Mouse (Mus musculus) hindbrain, embryonic 12.5 days (tissue): Measurements from ENCODE around the gene Srp14. TPM values are rescaled to one million over a fixed set of nuclear protein-coding genes. Genes with fewer than 3 reads are reported as not detected.

Experiments used
- ATAC-seq: fragments of 200-750 bp; cut with Nextera tagmentation; 2 replicates; pipeline ENCODE4 v1.8.0; 2017; ENCODE audit warnings: moderate TSS enrichment; ENCODE audit not compliant: low FRiP score
- H3K27ac ChIP-seq: fragments of 300-500 bp; sonication (generic); 2 replicates; pipeline ENCODE4 v1.5.1; 2016; ENCODE audit warnings: mild to moderate bottlenecking
- H3K27me3 ChIP-seq: fragments of 300-500 bp; sonication (generic); 2 replicates; pipeline ENCODE4 v1.6.1; 2016; ENCODE audit warnings: mild to moderate bottlenecking
- H3K36me3 ChIP-seq: fragments of 300-500 bp; sonication (generic); 2 replicates; pipeline ENCODE4 v1.6.1; 2016; ENCODE audit warnings: mild to moderate bottlenecking
- H3K4me1 ChIP-seq: fragments of 300-500 bp; sonication (generic); 2 replicates; pipeline ENCODE4 v1.6.1; 2016
- H3K4me2 ChIP-seq: fragments of 300-500 bp; sonication (generic); replicated peaks from 2 replicates; pipeline ENCODE4 v1.6.1; 2016; ENCODE audit warnings: mild to moderate bottlenecking
- H3K4me3 ChIP-seq: fragments of 300-500 bp; sonication (generic); 2 replicates; pipeline ENCODE4 v1.5.1; 2016; ENCODE audit warnings: mild to moderate bottlenecking
- H3K9ac ChIP-seq: fragments of 300-500 bp; sonication (generic); 2 replicates; pipeline ENCODE4 v1.6.1; 2016; ENCODE audit warnings: mild to moderate bottlenecking, moderate library complexity
- H3K9me3 ChIP-seq: fragments of 300-500 bp; sonication (generic); replicated peaks from 2 replicates; pipeline ENCODE4 v1.6.1; 2016; ENCODE audit warnings: mild to moderate bottlenecking
- WGBS: fragments of 180-500 bp; shearing (Covaris S2); methylation state at CpG from one replicate; pipeline ENCODE4 v1.1.7; 2016; 5-methylcytosine and 5-hydroxymethylcytosine counted together
- polyA plus RNA-seq: library from polyadenylated mRNA; unstranded; fragments of >200 nt; fragmentation: Nextera tagmentation; extraction: Ambion mirVana; gene quantifications from 2 replicates; pipeline ENCODE4 v1.2.1, GENCODE M21; 2016

Srp14 gene
- polyA plus RNA-seq, 1 experiment from 2014 or later = 288 TPM

DNA sequence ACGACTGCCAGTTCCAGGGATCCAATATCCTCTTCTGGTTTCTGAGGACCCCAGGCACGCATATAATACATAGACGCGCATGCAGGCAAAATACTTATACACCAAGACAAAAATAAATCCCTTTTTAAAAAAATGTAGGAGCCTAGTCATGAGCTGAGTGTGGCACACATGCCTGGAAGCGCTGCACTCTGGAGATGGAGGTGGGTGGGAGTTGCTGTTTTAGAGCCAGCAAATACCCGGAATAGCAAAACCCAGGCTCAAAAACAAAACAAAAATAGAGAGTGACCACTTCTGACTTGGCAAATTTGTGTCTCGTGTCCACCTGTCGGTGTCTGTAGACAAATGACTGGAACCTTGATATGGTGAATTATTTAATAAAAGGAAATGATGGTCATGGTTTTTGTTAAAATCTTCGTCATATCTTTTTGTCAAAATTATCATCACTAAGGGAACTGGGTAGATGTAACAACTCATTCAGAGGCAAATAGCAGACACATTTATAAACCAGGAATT is 4.9 kb upstream of the Srp14 start:
- Histone ChIP-seq H3K9ac (no peak overlapping the region), H3K27ac (no peak overlapping the region), H3K36me3 (no peaks in the 10 kb centered on the region), H3K27me3 (no peaks in the 10 kb centered on the region), H3K4me2 (no peak overlapping the region), H3K4me1 (no peaks in the 10 kb centered on the region), H3K9me3 (no peaks in the 10 kb centered on the region), H3K4me3 (no peak overlapping the region)
- ATAC-seq = no peak
- WGBS = 86% methylated on average over 9 of the region's 9 CpGs

DNA sequence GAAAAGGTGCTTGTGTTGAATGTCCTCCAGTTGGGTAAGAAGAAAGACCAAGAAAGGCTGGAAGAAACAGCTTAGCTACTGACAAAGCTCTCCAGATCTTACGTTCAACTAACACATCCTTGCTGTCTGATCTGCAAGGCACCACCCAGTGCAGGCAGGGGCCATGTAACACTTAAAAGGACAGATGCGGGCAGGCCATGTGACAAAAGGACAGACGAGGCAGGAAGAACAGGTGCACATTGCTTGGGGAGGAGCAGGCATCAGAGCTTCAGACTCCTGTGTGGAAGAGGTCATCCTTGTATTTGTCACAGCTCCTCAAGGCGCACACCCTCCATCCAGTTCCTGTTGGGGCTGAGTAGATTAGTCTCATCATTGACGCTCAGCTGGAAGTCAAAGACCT is 3.5 kb upstream of the Srp14 start:
- WGBS = 78% methylated on average over 5 of the region's 5 CpGs
- ATAC-seq = no peak
- H3K27me3 ChIP-seq = no peaks in the 10 kb centered on the region

DNA sequence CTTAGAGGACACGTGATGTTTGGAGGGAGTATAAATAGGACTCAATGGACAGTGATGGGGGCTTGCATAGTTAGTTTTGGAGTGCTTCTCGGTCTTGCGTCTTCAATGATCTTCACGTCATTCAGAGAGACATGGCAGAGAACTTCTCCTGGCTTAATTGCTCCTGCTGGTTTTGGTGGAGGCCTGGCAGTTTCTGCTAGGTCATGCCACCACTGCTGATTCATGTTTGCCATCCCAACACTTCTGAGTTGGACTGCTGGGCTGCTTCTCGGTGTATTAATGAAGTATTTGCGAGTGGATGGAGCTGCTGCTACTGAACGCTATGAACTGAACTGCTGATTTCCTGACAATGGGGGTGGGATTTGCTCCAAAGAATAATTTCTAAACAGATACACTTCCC is 1.4 kb upstream of the Srp14 start:
- Histone ChIP-seq H3K9ac (no peak overlapping the region), H3K27me3 (no peaks in the 10 kb centered on the region), H3K36me3 (peaks cover 12% of the 10 kb centered on the region), H3K4me1 (peaks cover 13% of the 10 kb centered on the region), H3K9me3 (no peaks in the 10 kb centered on the region), H3K4me2 (no peak overlapping the region), H3K4me3 (no peak overlapping the region), H3K27ac (no peak overlapping the region)
- 90% methylated on average over 7 of the region's 7 CpGs for WGBS
- no peak for ATAC-seq

More for the DNA sequence above, 3.5 kb upstream of the Srp14 start:
- Histone ChIP-seq H3K9me3 (no peaks in the 10 kb centered on the region), H3K4me1 (peaks cover 7% of the 10 kb centered on the region), H3K9ac (no peak overlapping the region), H3K36me3 (no peaks in the 10 kb centered on the region), H3K4me3 (no peak overlapping the region), H3K27ac (no peak overlapping the region), H3K4me2 (no peak overlapping the region)

DNA sequence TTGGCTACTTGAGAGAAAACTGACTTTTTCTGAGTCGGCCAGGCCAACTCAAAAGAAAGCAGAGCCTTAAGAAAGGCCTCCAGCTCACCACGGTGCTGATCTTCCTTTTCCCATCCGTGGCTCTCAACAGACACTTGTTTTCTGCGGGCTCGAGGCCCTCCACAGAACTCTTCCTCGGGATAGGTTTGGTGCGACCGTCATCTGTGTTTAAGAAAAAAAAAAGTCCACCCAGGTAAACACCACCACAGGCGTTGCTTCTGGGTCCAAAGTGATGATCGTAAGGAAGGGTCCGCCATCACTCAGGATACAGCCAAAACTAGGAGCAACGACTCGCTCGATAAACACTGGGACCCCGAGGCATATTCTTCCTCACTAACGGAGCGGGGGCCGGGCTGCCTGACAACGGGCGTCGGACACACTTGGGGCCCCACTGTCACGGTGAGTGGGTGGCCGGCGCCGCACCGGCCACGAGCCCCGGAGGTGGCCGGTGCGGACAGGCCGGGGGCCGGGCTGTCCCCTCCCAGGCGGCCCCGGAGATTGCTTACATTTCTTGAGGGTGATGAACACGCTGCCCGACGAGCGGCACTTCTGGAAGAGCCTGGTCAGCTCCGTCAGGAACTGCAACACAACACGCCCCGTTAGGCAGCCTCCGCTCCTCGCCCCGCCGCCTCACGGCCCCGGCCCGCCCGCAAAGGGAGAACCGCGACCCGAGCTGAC is 520 bp downstream of the Srp14 start:
- ATAC-seq = no peak
- Histone ChIP-seq H3K9me3 (no peaks in the 10 kb centered on the region), H3K9ac (peak overlapping the region; percentile 93), H3K36me3 (peaks cover 30% of the 10 kb centered on the region), H3K4me3 (peak overlapping the region; percentile 94), H3K4me1 (peaks cover 13% of the 10 kb centered on the region), H3K27ac (peak overlapping the region; percentile 80), H3K27me3 (no peaks in the 10 kb centered on the region), H3K4me2 (peak overlapping the region; percentile 84)
- WGBS = 3% methylated on average over 51 of the region's 52 CpGs

DNA sequence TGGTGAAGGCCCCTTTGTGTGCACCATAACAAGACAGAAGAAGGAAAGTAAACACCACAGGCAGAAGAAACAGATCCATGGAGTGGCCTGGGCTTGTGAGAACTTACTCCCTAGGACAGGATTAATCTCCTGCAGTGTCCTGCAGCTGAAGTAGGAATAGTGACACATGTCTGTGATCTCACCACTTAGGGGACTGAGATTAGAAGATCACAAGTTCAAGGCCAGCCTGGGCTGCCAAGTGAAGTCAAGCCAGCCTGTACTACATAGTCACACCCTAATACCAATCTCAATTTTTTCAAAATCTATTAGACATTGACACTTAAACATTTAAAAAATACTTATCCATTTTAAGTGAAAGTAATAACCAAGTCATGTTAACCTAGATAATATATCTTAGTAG is 11.2 kb downstream of the Srp14 start:
- peaks cover 82% of the 10 kb centered on the region for H3K36me3 ChIP-seq
- H3K4me1 ChIP-seq = no peaks in the 10 kb centered on the region
- no peak overlapping the region for H3K27ac ChIP-seq
- ATAC-seq = no peak
- no peak overlapping the region for H3K9ac ChIP-seq
- no peak overlapping the region for H3K4me2 ChIP-seq
- H3K4me3 ChIP-seq = no peak overlapping the region
- no peaks in the 10 kb centered on the region for H3K9me3 ChIP-seq
- no peaks in the 10 kb centered on the region for H3K27me3 ChIP-seq

DNA sequence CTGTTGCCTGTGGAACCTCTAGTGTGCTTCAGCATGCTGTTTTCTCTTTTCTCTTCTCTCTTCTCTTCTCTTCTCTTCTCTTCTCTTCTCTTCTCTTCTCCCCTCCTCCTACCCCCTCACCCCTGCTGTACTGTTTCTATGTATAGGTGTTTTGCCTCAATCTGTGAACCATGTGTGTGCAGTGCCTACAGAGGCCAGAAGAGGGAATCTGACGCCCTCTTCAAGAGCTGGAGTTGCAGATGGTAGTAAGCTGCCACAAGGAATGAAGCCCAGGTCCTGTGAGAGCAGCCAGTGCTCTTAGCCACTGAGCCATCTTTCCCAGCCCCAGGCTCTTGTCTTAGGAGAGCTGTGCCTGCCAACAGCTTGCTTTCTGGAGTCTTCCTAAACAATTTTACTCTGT is 12.9 kb downstream of the Srp14 start:
- Histone ChIP-seq H3K9ac (no peak overlapping the region), H3K36me3 (peaks cover 82% of the 10 kb centered on the region), H3K27ac (no peak overlapping the region), H3K27me3 (no peaks in the 10 kb centered on the region), H3K4me2 (no peak overlapping the region), H3K9me3 (no peaks in the 10 kb centered on the region), H3K4me1 (0 out of 2 replicates have a peak, but pooled peaks cover 3% of the 10 kb centered on the region), H3K4me3 (no peak overlapping the region)
- ATAC-seq = no peak
- WGBS = 67% methylated on average over 1 of the region's 1 CpGs

GRCm38 (mm10) chr2:118465894-118466293 is 13.6 kb downstream of the Srp14 start:
- Histone ChIP-seq H3K4me3 (no peak overlapping the region), H3K27ac (no peak overlapping the region), H3K4me1 (0 out of 2 replicates have a peak, but pooled peaks cover 3% of the 10 kb centered on the region), H3K9ac (no peak overlapping the region), H3K9me3 (no peaks in the 10 kb centered on the region), H3K4me2 (no peak overlapping the region), H3K36me3 (peaks cover 79% of the 10 kb centered on the region), H3K27me3 (no peaks in the 10 kb centered on the region)
- WGBS = 81% methylated on average over 2 of the region's 2 CpGs
- ATAC-seq = no peak

GRCm38 (mm10) chr2:118464450-118464849 is 15.1 kb downstream of the Srp14 start:
- Histone ChIP-seq H3K4me1 (0 out of 2 replicates have a peak, but pooled peaks cover 3% of the 10 kb centered on the region), H3K9me3 (no peaks in the 10 kb centered on the region), H3K27me3 (no peaks in the 10 kb centered on the region), H3K4me3 (no peak overlapping the region), H3K36me3 (peaks cover 70% of the 10 kb centered on the region), H3K9ac (no peak overlapping the region), H3K4me2 (no peak overlapping the region), H3K27ac (no peak overlapping the region)
- ATAC-seq = no peak
- WGBS = 87% methylated on average over 3 of the region's 3 CpGs

DNA sequence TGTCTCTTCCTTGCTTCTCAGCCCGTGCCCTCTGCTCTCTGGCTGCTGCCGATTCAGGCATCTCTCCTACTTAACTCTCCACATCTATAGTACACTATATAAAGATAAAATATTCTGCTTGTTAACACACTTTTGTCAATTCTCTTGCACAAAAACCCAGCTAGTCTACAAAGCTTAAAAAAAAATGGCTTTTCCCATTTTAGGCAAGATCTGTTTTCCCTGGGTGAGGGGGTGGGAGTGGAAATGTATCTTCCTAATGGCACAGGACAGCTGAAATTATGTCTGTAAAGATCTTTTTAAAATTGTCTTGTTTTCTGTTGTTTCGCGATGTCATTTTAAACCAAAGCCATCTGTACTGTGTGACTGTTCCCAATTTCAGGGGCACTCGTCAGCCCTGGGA is 16.0 kb downstream of the Srp14 start:
- Histone ChIP-seq H3K4me2 (no peak overlapping the region), H3K4me1 (0 out of 2 replicates have a peak, but pooled peaks cover 3% of the 10 kb centered on the region), H3K36me3 (peaks cover 61% of the 10 kb centered on the region), H3K9me3 (no peaks in the 10 kb centered on the region), H3K4me3 (no peak overlapping the region), H3K27ac (no peak overlapping the region), H3K27me3 (no peaks in the 10 kb centered on the region), H3K9ac (no peak overlapping the region)
- ATAC-seq = no peak
- WGBS = 69% methylated on average over 5 of the region's 5 CpGs

- 79% methylated on average over 16 of the region's 16 CpGs for WGBS
- no peaks in the 10 kb centered on the region for H3K27me3 ChIP-seq
- H3K4me1 ChIP-seq = 0 out of 2 replicates have a peak, but pooled peaks cover 3% of the 10 kb centered on the region
- no peak for ATAC-seq
- H3K9ac ChIP-seq = no peak overlapping the region
- H3K9me3 ChIP-seq = no peaks in the 10 kb centered on the region
- no peak overlapping the region for H3K27ac ChIP-seq
- H3K36me3 ChIP-seq = peaks cover 51% of the 10 kb centered on the region
- H3K4me2 ChIP-seq = no peak overlapping the region
- H3K4me3 ChIP-seq = no peak overlapping the region
These were observed 17.9 kb downstream of the Srp14 start for GRCm38 (mm10) chr2:118461480-118462165.

GRCm38 (mm10) chr2:118457463-118458261 is 21.8 kb downstream of the Srp14 start:
- Histone ChIP-seq H3K27ac (peak overlapping the region; percentile 71), H3K9ac (no peak overlapping the region), H3K27me3 (no peaks in the 10 kb centered on the region), H3K4me3 (no peak overlapping the region), H3K9me3 (no peaks in the 10 kb centered on the region), H3K4me2 (no peak overlapping the region), H3K36me3 (peaks cover 16% of the 10 kb centered on the region), H3K4me1 (0 out of 2 replicates have a peak, but pooled peaks cover 3% of the 10 kb centered on the region)
- ATAC-seq = peak; percentile 86
- 74% methylated on average over 13 of the region's 13 CpGs for WGBS

DNA sequence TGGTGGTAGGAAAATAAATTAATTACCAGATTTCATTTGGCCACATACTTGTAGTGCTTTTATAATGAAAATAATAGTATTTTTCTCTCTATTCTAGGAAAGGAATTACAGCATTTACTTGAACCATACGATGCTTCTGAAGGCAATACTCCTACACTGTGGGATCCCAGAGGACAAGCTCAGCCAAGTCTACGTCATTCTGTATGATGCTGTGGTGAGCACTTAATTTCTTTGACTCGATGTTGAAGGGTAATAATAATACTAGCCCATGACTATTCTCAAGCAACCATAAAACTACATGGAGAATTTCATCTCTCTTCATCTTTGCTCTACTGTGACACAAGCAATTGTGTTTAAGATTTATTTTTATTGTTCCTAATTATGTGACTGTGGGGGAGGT is 22.5 kb downstream of the Srp14 start:
- Histone ChIP-seq H3K4me3 (no peak overlapping the region), H3K27me3 (no peaks in the 10 kb centered on the region), H3K9me3 (no peaks in the 10 kb centered on the region), H3K9ac (no peak overlapping the region), H3K36me3 (peaks cover 11% of the 10 kb centered on the region), H3K4me2 (no peak overlapping the region), H3K4me1 (0 out of 2 replicates have a peak, but pooled peaks cover 1% of the 10 kb centered on the region), H3K27ac (peak overlapping the region; percentile 61)
- 82% methylated on average over 3 of the region's 3 CpGs for WGBS
- no peak for ATAC-seq
